Mouse (Mus musculus) limb, embryonic 11.5 days (tissue): ENCODE measurements at regions not wholly inside any gene's neighbourhood (a gene's known extent, or its start where the extent isn't known, plus 50 kb on each side); places are given as distances from the start of the nearest gene placed in this dataset.

ENCODE experiments used
- ATAC-seq: fragments of 200-750 bp; cut with Nextera tagmentation; 2 replicates; pipeline ENCODE4 v1.8.0; 2017; ENCODE audit warnings: low read depth; ENCODE audit not compliant: insufficient number of reproducible peaks, low FRiP score, low TSS enrichment
- DNase-seq: peaks from one replicate; pipeline ENCODE4 v3.0.0-alpha.2; 2015; ENCODE audit warnings: low spot score
- H3K27ac ChIP-seq: fragments of 300-500 bp; sonication (generic); replicated peaks from 2 replicates; pipeline ENCODE4 v1.5.1; 2014; ENCODE audit warnings: low read depth, mild to moderate bottlenecking, low read length
- H3K27me3 ChIP-seq: fragments of 300-500 bp; sonication (generic); 2 replicates; pipeline ENCODE4 v1.6.1; 2014; ENCODE audit warnings: mild to moderate bottlenecking, low read length, mixed read lengths; ENCODE audit not compliant: control insufficient read depth, insufficient read depth
- H3K36me3 ChIP-seq: fragments of 300-500 bp; sonication (generic); 2 replicates; pipeline ENCODE4 v1.6.1; 2014; ENCODE audit warnings: mild to moderate bottlenecking, low read length, moderate library complexity, mixed read lengths; ENCODE audit not compliant: control insufficient read depth, insufficient read depth
- H3K4me1 ChIP-seq: fragments of 300-500 bp; sonication (generic); 2 replicates; pipeline ENCODE4 v1.6.1; 2014; ENCODE audit warnings: low read length, mixed read lengths; ENCODE audit not compliant: control insufficient read depth, insufficient read depth
- H3K4me2 ChIP-seq: fragments of 300-500 bp; sonication (generic); 2 replicates; pipeline ENCODE4 v1.6.1; 2014; ENCODE audit warnings: low read depth, mild to moderate bottlenecking, moderate library complexity; ENCODE audit not compliant: severe bottlenecking
- H3K4me3 ChIP-seq: fragments of 300-500 bp; sonication (generic); 2 replicates; pipeline ENCODE4 v1.5.1; 2014; ENCODE audit warnings: low read depth, low read length
- H3K9ac ChIP-seq: fragments of 300-500 bp; sonication (generic); 2 replicates; pipeline ENCODE4 v1.6.1; 2014; ENCODE audit warnings: mild to moderate bottlenecking, low read length
- H3K9me3 ChIP-seq: fragments of 300-500 bp; sonication (generic); 2 replicates; pipeline ENCODE4 v1.6.1; 2016; ENCODE audit warnings: low read length; ENCODE audit not compliant: control insufficient read depth
- WGBS: fragments of 180-500 bp; shearing (Covaris S2); extraction: QIAGEN DNeasy Blood & Tissue Kit; methylation state at CpG from one replicate; pipeline ENCODE4 v1.1.7; 2014; 5-methylcytosine and 5-hydroxymethylcytosine counted together

DNA sequence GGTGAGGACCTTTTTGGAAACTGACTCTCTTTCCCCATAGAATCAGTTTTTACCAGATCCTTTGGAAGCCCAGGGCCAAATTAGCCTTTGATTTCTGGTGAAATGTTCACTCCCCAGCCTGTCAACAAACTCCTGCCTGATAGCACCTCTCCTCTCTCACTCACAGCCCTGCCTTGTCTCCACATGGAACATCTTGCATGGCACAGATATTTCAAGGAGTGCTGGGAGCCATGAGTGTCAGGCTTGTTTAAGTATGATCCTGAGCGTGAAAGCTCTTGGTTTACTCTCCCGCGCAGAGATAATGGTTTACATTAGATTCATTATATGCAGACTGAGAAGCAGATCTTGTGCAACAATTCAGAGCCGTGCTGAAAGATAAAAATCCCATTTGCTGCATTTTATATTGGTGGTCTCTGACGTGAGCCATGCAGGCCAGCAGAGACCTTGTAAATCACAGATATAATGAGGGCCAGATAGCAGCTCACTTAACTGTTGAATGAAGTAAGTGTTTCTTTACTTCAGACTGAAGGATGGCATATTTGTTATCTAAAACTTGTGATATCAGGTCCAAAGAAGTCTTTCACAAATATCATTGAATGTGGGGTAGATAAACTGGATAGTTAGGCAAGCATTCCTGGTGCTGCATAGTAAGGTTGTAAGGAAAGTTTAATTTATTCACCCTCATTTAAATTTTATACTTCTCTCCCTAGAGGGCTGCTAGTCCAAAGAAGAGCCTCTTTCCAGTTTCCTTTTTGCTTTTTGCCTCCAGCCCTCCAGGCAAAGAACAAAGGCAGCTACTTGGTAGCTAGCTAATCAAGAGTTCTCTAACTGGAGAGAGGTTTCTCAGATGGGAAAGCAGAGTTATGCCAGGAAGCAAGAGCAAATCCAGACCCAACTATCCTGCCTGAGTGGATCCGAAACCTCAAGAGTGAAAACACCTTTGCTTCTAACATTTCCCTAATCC is 81.8 kb downstream of the Tbx18 start:
- DNase-seq: no peak
- Histone ChIP-seq H3K4me1 (peaks cover 5% of the 10 kb centered on the region; the same call in 1 of the 2 replicates), H3K4me3 (no peak overlapping the region), H3K9me3 (no peaks in the 10 kb centered on the region), H3K4me2 (no peak overlapping the region), H3K36me3 (no peaks in the 10 kb centered on the region), H3K9ac (no peak overlapping the region), H3K27ac (no peak overlapping the region), H3K27me3 (no peaks in the 10 kb centered on the region)
- no peak for ATAC-seq
- WGBS: 45% methylated on average over 6 of the region's 6 CpGs

DNA sequence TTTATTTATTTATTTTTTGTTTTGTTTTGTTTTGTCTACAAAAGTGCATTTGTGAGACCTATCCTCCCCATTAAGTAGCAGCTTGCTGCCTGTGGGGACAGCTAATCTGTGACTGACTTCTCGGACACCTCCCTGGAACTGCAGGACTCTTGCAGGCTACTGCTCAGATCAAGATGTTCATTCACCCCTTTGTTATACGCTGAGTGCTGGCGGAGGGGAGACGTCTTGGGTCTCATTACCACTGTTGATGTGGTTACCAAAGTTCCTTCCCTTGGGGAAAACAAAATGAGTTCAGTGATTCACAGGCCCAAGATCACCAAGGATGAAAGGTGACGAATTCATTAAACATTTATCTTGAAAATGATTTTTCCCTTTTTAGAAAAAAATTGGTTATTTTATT is 82.7 kb downstream of the Tbx18 start:
- Histone ChIP-seq H3K27ac (no peak overlapping the region), H3K4me2 (no peak overlapping the region), H3K27me3 (no peaks in the 10 kb centered on the region), H3K4me1 (peaks cover 5% of the 10 kb centered on the region; the same call in 1 of the 2 replicates), H3K4me3 (no peak overlapping the region), H3K9ac (no peak overlapping the region), H3K36me3 (no peaks in the 10 kb centered on the region), H3K9me3 (no peaks in the 10 kb centered on the region)
- WGBS: 52% methylated on average over 5 of the region's 5 CpGs
- no peak for DNase-seq
- ATAC-seq: no peak

- Histone ChIP-seq H3K27me3 (no peaks in the 10 kb centered on the region), H3K4me1 (peaks cover 5% of the 10 kb centered on the region; the same call in 1 of the 2 replicates), H3K4me2 (no peak overlapping the region), H3K36me3 (no peaks in the 10 kb centered on the region), H3K9me3 (no peaks in the 10 kb centered on the region), H3K4me3 (no peak overlapping the region), H3K27ac (no peak overlapping the region), H3K9ac (no peak overlapping the region)
- 89% methylated on average over 5 of the region's 5 CpGs for WGBS
- ATAC-seq (no peak), DNase-seq (no peak)
Observed at GRCm38 (mm10) chr9:87645032-87645431, 86.0 kb downstream of the Tbx18 start.

GRCm38 (mm10) chr9:87633863-87634630 is 97.0 kb downstream of the Tbx18 start:
- no peak for ATAC-seq
- WGBS: 91% methylated on average over 5 of the region's 5 CpGs
- H3K36me3 ChIP-seq: no peaks in the 10 kb centered on the region
- no peak overlapping the region for H3K4me3 ChIP-seq
- no peak overlapping the region for H3K27ac ChIP-seq
- H3K4me1 ChIP-seq: no peaks in the 10 kb centered on the region
- H3K27me3 ChIP-seq: no peaks in the 10 kb centered on the region
- no peaks in the 10 kb centered on the region for H3K9me3 ChIP-seq
- no peak overlapping the region for H3K4me2 ChIP-seq
- H3K9ac ChIP-seq: no peak overlapping the region
- no peak for DNase-seq

DNA sequence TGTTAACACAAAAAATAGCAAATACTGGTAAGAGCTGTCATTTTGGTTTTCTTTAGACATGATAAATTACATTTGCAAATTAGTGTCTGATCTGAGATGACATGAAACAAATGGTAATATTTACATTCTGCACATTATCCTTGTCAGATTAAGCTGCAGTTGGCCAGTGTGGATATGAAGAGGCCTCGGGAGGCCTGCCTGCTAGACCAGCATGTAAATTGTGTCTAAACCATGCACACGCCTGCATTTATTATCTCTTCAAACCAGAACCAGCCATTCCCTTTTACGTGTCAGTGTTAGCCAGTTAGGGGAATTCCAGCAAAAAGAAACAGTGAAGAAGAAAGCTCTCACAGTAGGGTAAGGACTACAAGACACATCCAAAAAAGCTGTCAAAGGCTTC is 104.6 kb downstream of the Tbx18 start:
- H3K4me1 ChIP-seq: no peaks in the 10 kb centered on the region; the same call in 1 of the 2 replicates
- H3K4me3 ChIP-seq: no peak overlapping the region
- H3K9ac ChIP-seq: no peak overlapping the region
- H3K36me3 ChIP-seq: no peaks in the 10 kb centered on the region
- H3K4me2 ChIP-seq: no peak overlapping the region
- DNase-seq (no peak), ATAC-seq (no peak)
- no peaks in the 10 kb centered on the region for H3K9me3 ChIP-seq
- H3K27me3 ChIP-seq: no peaks in the 10 kb centered on the region
- 79% methylated on average over 3 of the region's 3 CpGs for WGBS
- no peak overlapping the region for H3K27ac ChIP-seq

GRCm38 (mm10) chr9:87618238-87618673 is 112.8 kb downstream of the Tbx18 start:
- Histone ChIP-seq H3K9me3 (no peaks in the 10 kb centered on the region), H3K9ac (no peak overlapping the region), H3K36me3 (no peaks in the 10 kb centered on the region), H3K4me1 (no peaks in the 10 kb centered on the region), H3K27ac (no peak overlapping the region), H3K4me2 (no peak overlapping the region), H3K27me3 (no peaks in the 10 kb centered on the region), H3K4me3 (no peak overlapping the region)
- ATAC-seq (no peak), DNase-seq (no peak)
- WGBS: 40% methylated on average over 7 of the region's 7 CpGs

DNA sequence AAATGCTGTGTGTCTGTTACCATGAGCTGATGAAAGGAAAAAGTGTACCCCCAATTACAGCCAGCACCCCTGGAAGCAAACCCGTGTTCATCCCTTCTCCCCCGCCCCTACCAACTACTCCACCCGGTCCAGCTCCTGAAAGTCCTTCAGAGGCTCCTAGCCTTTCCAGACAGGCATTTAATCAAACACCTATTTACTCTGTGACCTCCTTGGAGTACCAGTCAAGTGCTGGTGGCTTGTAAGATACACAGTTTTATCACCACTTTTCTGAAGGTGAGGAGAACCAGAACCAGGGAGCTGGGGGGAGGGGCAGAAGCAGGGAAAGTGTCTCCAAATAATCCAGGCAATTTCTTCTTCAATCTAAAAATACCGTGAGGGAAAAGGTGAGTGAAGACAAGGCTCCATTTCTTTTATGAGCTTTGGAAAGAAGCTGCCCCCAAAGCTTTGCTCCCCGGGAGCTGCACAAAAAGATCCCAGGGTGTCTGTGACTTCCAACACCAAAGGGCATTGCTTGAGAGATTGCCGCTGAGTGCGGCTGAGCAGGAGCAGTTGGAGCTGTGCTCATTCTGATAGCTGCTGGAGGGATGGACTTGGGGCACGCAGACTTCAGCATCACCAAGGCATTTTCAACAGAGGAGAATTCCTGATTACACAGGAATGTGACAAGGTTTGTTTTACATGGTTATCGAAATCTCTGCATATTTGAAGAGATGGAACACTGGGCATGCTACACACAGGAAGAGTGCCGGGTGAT is 123.0 kb downstream of the Tbx18 start:
- 49% methylated on average over 10 of the region's 10 CpGs for WGBS
- Histone ChIP-seq H3K4me1 (no peaks in the 10 kb centered on the region), H3K27me3 (no peaks in the 10 kb centered on the region), H3K9ac (no peak overlapping the region), H3K36me3 (no peaks in the 10 kb centered on the region), H3K4me2 (no peak overlapping the region), H3K4me3 (no peak overlapping the region), H3K9me3 (no peaks in the 10 kb centered on the region), H3K27ac (no peak overlapping the region)
- DNase-seq: no peak
- ATAC-seq: no peak

DNA sequence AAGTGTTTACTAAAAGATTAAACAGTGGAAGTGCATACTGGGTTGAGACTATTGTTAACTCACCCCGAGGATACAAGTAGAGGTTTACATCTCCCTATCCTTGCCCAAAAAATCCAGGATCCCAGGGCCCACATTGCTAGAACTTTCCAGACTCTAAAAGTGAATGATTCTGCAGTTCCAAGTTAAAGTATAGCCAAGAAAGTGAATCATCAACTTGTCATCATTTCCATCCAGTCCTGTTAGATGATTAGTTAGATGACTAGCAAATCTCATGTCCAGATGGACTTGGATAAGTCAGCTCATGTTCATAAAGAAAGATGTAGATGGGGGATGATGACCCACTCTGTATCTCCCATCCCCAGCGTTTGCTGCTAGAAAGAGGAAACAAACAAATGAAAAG is 155.5 kb downstream of the Tbx18 start:
- Histone ChIP-seq H3K27me3 (no peaks in the 10 kb centered on the region), H3K4me1 (peaks cover 2% of the 10 kb centered on the region; the same call in 1 of the 2 replicates), H3K27ac (no peak overlapping the region), H3K36me3 (no peaks in the 10 kb centered on the region), H3K4me3 (no peak overlapping the region), H3K4me2 (no peak overlapping the region), H3K9me3 (no peaks in the 10 kb centered on the region), H3K9ac (no peak overlapping the region)
- DNase-seq: no peak
- WGBS: 65% methylated on average over 2 of the region's 2 CpGs
- ATAC-seq: no peak
